Mouse (Mus musculus) kidney, embryonic 16.5 days (tissue): ENCODE measurements around the gene Mospd3. TPM values are rescaled to one million over a fixed set of nuclear protein-coding genes. Genes with fewer than 3 reads are reported as not detected.
A peak's percentile ranks its signal among the peaks of the same experiment; 100 is the strongest.

Experiments used
- ATAC-seq: fragments of 200-750 bp; cut with Nextera tagmentation; 2 replicates; pipeline ENCODE4 v1.8.0; 2017; ENCODE audit warnings: moderate TSS enrichment; ENCODE audit not compliant: low FRiP score, low TSS enrichment
- H3K27ac ChIP-seq: fragments of 300-500 bp; sonication (generic); 2 replicates; pipeline ENCODE4 v1.5.1; 2014; ENCODE audit warnings: low read length
- H3K27me3 ChIP-seq: fragments of 300-500 bp; sonication (generic); 2 replicates; pipeline ENCODE4 v1.6.1; 2014; ENCODE audit warnings: low read length, control low read depth, mixed read lengths; ENCODE audit not compliant: insufficient read depth
- H3K36me3 ChIP-seq: fragments of 300-500 bp; sonication (generic); 2 replicates; pipeline ENCODE4 v1.6.1; 2014; ENCODE audit warnings: low read length, control low read depth, mixed read lengths; ENCODE audit not compliant: insufficient read depth
- H3K4me1 ChIP-seq: fragments of 300-500 bp; sonication (generic); 2 replicates; pipeline ENCODE4 v1.6.1; 2014; ENCODE audit warnings: low read length, control low read depth, mixed read lengths; ENCODE audit not compliant: insufficient read depth
- H3K4me2 ChIP-seq: fragments of 300-500 bp; sonication (generic); replicated peaks from 2 replicates; pipeline ENCODE4 v1.6.1; 2014; ENCODE audit warnings: low read depth, low read length
- H3K4me3 ChIP-seq: fragments of 300-500 bp; sonication (generic); 2 replicates; pipeline ENCODE4 v1.5.1; 2014; ENCODE audit warnings: mild to moderate bottlenecking, low read length
- H3K9ac ChIP-seq: fragments of 300-500 bp; sonication (generic); replicated peaks from 2 replicates; pipeline ENCODE4 v1.6.1; 2014; ENCODE audit warnings: low read length
- H3K9me3 ChIP-seq: fragments of 300-500 bp; sonication (generic); 2 replicates; pipeline ENCODE4 v1.6.1; 2016; ENCODE audit warnings: low read length, control low read depth
- WGBS: fragments of 180-500 bp; shearing (Covaris S2); extraction: QIAGEN DNeasy Blood & Tissue Kit; methylation state at CpG from one replicate; pipeline ENCODE4 v1.1.7; 2014; 5-methylcytosine and 5-hydroxymethylcytosine counted together
- polyA plus RNA-seq: library from polyadenylated mRNA; unstranded; fragments of >200 nt; fragmentation: Nextera tagmentation; extraction: Ambion mirVana; gene quantifications from 2 replicates; pipeline ENCODE4 v1.2.1, GENCODE M21; 2015

The Mospd3 gene
- polyA plus RNA-seq: 25.2 and 28.6 TPM in 2 replicates

DNA sequence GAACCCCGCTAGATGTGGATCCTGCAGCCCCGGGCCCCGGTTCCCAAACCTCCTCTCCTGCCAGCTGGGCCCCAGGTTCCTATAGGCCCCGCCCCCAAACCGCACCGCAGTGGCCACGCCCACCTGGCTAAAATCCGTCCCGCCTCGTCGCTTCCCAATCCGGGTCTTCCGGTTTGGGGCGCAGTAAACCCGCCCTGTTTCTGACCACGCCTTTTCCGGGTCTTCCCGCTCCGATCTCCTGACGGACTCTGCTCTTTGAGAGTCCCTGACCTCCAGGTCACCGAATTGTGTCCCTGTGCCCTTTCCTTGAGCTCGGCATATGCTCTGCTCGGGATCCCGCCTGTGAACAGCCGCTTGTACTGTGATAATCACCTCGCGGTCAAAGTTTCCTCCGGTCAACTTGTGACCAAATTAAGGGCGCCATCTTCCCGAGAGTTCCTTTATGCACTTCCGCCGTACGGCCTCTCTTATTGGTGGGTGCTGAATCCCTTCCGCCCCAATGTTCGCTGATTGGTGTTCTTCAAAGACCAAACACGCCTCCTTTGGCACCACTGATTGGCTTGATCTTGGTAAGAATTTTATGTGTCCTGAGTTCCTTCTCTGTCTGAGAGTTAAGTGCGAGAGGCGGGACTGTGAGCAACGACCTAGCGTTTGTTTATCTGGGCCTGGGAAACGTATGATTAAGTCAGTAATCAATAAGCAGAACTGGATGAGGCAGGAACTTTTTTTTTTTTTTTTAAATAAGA is at the start of gene Mospd3:
Gene Mospd3, minus strand, starts transcription at position 440 of the 746 bp plus-strand sequence.
- H3K4me1 ChIP-seq: peaks cover 28% of the 10 kb centered on the region; the same call in 1 of the 2 replicates
- H3K27ac ChIP-seq: peak within 1 kb of the TSS; percentile 93
- H3K4me3 ChIP-seq: peak within 1 kb of the TSS; percentile 72
- no peaks in the 10 kb centered on the region for H3K27me3 ChIP-seq
- H3K9me3 ChIP-seq: no peaks in the 10 kb centered on the region
- peak within 1 kb of the TSS; percentile 92 for H3K4me2 ChIP-seq
- H3K9ac ChIP-seq: peak within 1 kb of the TSS; percentile 81
- WGBS: under 1% methylated on average over 41 of the region's 41 CpGs
- peak; percentile 95 for ATAC-seq
- H3K36me3 ChIP-seq: no peaks in the 10 kb centered on the region

DNA sequence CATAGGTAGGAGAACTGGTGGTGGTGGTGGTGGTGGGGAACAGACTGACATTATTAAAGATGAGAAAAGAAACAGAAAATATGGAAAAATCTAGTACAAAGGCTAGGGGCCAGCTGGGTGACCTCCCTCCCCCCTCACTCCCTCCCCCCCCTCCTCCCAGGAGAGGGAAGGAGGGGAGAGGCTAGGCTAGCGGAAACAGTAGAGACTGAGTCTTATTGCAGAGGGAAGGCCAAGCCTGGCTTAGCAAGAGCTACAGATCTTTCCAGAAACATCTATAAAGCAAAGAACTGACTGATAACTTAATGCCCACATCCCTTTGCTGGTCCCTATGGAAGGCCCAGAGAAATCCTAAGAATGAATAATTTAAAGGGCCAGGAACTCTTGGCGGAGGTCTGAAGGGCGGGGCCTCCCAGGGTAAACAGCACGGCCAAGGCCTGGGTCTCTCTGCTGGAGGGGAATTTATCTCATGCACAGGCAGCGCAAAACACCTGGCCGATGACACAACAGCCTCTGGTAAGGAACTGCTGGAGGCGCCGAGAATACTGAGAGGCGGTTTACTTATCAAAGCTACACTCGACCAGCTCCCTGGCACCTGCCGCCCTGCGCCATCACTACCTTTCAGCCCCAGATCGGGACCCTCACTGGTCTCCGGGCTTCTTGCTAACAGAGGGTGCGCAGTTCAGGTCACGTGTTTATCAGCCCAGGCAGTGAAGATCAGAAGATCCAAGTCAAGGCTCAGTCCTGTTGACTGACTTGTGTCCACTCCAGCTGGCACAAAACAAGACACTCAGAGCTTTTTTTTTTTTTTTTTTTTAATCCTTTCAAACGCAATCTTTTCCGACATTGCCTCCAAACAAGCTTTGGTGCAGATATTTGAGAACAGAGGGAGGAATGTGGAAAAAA is 49.1 kb upstream of the Mospd3 start:
- 0 out of 2 replicates have a peak, but pooled peaks have one; percentile 7 for ATAC-seq
- no peak overlapping the region for H3K4me3 ChIP-seq
- peaks cover 10% of the 10 kb centered on the region; the same call in 1 of the 2 replicates for H3K27me3 ChIP-seq
- 20% methylated on average over 18 of the region's 18 CpGs for WGBS
- no peaks in the 10 kb centered on the region for H3K9me3 ChIP-seq
- H3K9ac ChIP-seq: peak overlapping the region; percentile 50
- H3K4me2 ChIP-seq: peak overlapping the region; percentile 19; the same call in 1 of the 2 replicates
- H3K4me1 ChIP-seq: peaks cover 43% of the 10 kb centered on the region
- H3K36me3 ChIP-seq: 0 out of 2 replicates have a peak, but pooled peaks cover 4% of the 10 kb centered on the region
- peak overlapping the region; percentile 72 for H3K27ac ChIP-seq

DNA sequence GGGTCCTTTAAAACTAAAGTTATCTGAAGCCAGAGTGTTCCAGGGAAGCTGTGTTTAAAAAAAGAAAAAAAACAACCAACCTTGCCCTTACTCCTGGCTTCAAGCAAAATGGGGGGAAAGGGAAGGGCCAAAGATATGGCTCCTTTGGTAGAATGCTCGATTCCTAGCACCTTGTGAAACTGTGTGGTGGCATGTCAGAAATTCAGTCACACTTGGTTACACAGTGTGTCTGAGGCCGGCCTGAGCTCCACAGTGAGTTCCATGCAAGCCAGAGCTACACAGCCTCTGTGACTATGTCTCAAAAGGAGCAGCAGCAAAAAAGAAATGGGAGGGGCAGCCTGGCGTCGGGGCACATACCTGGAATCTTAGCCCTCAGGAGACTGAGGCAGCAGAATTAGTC is 48.4 kb upstream of the Mospd3 start:
- 10% methylated on average over 4 of the region's 4 CpGs for WGBS
- Histone ChIP-seq H3K4me2 (0 out of 2 replicates have a peak overlapping the region, but pooled peaks have one; percentile 19), H3K9me3 (no peaks in the 10 kb centered on the region), H3K4me1 (peaks cover 45% of the 10 kb centered on the region), H3K27me3 (peaks cover 15% of the 10 kb centered on the region), H3K4me3 (no peak overlapping the region), H3K27ac (peak overlapping the region; percentile 72), H3K36me3 (0 out of 2 replicates have a peak, but pooled peaks cover 4% of the 10 kb centered on the region), H3K9ac (no peak overlapping the region)
- ATAC-seq: no peak

DNA sequence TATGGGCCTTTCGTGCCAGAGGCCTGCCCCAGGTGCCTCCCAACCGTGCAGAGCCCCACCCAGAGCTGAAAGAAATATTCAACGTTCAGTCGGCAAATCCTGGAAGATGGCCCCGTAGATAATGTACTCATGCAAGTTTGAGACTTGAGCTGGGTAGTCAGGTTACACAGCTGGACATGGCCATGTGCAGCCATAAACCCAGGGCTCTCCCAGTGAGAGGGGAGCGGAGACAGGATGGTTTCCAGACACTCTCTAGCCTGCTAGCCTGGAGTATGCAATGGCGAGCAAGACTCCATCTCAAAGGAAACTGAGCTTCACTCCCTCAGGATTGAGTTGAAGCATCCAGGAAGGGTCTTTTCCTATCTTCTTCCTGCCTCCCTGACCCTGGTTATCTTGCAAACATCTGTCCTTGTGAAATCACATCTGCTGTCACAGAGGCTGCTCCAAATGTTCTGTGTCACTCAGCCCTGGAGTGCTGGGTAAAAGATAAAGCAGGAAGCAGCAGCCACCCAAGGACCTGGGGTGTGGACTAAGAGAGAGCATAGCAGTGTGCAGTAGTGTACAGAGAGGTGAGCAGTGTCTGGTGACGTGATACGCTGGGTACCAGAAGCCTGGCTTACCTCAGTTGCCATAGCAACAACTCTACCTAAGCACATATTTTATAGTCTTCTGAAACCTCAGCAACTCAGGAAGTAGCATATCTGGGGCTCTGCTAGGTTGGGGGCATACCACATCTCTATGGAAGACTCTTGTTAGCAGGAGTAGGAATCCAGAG is 47.2 kb upstream of the Mospd3 start:
- H3K27ac ChIP-seq: 0 out of 2 replicates have a peak overlapping the region, but pooled peaks have one; percentile 16
- H3K9ac ChIP-seq: no peak overlapping the region
- H3K36me3 ChIP-seq: 0 out of 2 replicates have a peak, but pooled peaks cover 4% of the 10 kb centered on the region
- H3K4me2 ChIP-seq: no peak overlapping the region
- H3K4me3 ChIP-seq: no peak overlapping the region
- ATAC-seq: no peak
- WGBS: 22% methylated on average over 9 of the region's 9 CpGs
- H3K9me3 ChIP-seq: no peaks in the 10 kb centered on the region
- peaks cover 21% of the 10 kb centered on the region for H3K27me3 ChIP-seq
- peaks cover 45% of the 10 kb centered on the region for H3K4me1 ChIP-seq

DNA sequence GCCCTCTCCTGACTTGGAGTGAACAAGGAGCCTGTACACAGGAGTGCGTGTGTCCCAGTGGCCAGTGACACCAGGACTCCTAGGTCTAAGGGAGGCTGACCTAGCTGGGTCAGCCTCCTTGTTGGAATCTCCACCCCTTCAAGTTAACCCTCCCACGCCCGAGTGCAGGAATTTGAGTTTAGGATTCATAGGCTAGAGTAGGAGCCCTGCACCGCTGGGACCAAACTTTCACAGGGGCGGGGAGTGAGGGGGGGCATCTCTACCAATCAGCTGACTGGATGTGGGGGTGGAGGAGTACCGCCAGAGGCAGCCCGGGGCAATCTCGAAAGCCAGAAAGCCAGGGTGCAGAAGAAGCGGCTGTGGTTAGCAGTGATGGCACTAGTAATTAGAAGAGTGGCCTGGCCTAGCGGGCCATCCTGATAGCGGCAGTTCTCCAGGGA is 44.8 kb upstream of the Mospd3 start, which contains the start of gene Irs3:
Gene Irs3, minus strand, starts transcription at position 63 of the 440 bp plus-strand sequence.
- peak within 1 kb of the TSS; percentile 63 for H3K4me2 ChIP-seq
- peaks cover 21% of the 10 kb centered on the region for H3K27me3 ChIP-seq
- peaks cover 18% of the 10 kb centered on the region for H3K36me3 ChIP-seq
- H3K27ac ChIP-seq: no peak within 1 kb of the TSS
- no peaks in the 10 kb centered on the region for H3K9me3 ChIP-seq
- peak within 1 kb of the TSS; percentile 45 for H3K4me3 ChIP-seq
- H3K9ac ChIP-seq: peak within 1 kb of the TSS; percentile 51
- peaks cover 45% of the 10 kb centered on the region for H3K4me1 ChIP-seq
- WGBS: 18% methylated on average over 11 of the region's 11 CpGs
- peak; percentile 28 for ATAC-seq

DNA sequence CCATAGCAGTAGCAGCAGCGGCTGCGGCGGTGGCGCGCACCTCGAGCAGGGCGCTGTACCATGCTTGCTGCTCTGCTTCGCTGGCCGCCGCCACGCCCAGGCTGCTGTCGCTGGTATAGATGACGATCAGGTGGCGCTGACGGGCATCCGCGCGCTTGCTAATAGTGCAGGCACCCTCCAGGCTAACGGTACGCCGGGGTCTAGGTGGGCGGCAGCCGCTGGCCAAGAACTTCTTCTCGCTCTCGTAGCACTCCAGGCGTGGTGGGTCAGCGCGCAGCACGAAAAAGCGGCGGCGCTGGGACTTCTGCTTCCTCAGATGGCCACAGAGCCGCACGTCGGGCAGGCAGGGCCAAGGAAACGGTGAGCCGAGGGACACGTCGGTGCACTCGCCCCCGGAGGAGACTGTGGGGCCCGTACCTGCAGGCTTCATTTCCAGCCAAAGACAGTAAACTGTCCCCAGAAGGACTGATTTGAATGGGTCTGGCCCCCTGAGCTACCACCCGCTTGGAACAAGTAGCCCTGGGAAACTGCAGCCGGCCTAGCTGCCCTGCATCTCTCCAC is 44.3 kb upstream of the Mospd3 start:
- H3K4me1 ChIP-seq: peaks cover 40% of the 10 kb centered on the region
- no peak overlapping the region for H3K27ac ChIP-seq
- peak overlapping the region; percentile 63 for H3K4me2 ChIP-seq
- peak overlapping the region; percentile 51 for H3K9ac ChIP-seq
- H3K9me3 ChIP-seq: no peaks in the 10 kb centered on the region
- WGBS: 2% methylated on average over 44 of the region's 44 CpGs
- H3K4me3 ChIP-seq: peak overlapping the region; percentile 45
- H3K27me3 ChIP-seq: peaks cover 21% of the 10 kb centered on the region
- peaks cover 23% of the 10 kb centered on the region for H3K36me3 ChIP-seq
- ATAC-seq: peak; percentile 27; the same call in 1 of the 2 replicates

DNA sequence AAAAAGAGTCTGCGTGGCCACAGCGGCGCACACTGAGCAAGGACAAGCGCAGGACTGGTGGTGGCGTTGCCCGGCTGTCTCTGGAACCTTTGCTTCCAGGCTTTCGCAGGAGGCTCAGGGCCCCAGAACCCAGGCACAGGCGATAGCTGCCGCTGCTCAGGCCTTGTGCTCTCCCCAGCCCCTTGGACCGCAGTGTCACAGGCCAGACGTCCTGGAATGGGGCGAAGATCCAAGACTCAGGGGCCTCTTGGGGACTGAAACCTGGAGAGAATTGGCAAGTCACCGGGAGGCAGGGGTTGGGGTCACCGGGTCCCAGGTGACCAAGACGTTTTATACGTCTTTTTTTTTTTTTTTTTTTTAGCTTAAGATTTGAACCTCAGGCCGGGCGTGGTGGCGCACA is 43.6 kb upstream of the Mospd3 start:
- WGBS: 51% methylated on average over 19 of the region's 19 CpGs
- Histone ChIP-seq H3K9ac (no peak overlapping the region), H3K4me1 (peaks cover 34% of the 10 kb centered on the region), H3K9me3 (no peaks in the 10 kb centered on the region), H3K27me3 (peaks cover 21% of the 10 kb centered on the region), H3K4me2 (peak overlapping the region; percentile 63; the same call in 1 of the 2 replicates), H3K36me3 (peaks cover 29% of the 10 kb centered on the region), H3K4me3 (no peak overlapping the region), H3K27ac (no peak overlapping the region)
- no peak for ATAC-seq

DNA sequence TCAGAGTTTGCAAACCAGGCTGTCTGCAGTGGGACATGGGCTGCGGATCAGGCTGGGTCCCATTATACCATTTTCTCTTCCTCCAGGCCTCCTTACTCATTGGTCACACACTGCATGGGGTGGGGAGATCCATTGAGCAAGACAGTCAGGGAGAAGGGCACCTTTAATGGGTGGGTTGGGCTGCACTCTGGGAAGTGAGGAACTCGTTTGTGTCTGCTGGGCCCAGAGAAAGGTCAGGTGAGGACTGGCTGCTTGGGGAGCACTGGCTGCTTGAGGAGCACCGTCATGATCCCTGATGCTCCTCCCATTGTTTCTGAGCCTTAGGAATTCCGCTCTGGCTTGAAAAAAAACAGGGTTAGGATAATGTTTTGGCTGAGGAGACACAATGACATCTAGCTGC is 42.0 kb upstream of the Mospd3 start:
- H3K27ac ChIP-seq: no peak overlapping the region
- H3K9me3 ChIP-seq: no peaks in the 10 kb centered on the region
- no peak overlapping the region for H3K9ac ChIP-seq
- no peak overlapping the region for H3K4me3 ChIP-seq
- H3K4me1 ChIP-seq: peaks cover 18% of the 10 kb centered on the region
- peaks cover 21% of the 10 kb centered on the region for H3K27me3 ChIP-seq
- 39% methylated on average over 4 of the region's 4 CpGs for WGBS
- ATAC-seq: no peak
- H3K4me2 ChIP-seq: no peak overlapping the region
- H3K36me3 ChIP-seq: peaks cover 44% of the 10 kb centered on the region
